In the genomic region with DNA sequence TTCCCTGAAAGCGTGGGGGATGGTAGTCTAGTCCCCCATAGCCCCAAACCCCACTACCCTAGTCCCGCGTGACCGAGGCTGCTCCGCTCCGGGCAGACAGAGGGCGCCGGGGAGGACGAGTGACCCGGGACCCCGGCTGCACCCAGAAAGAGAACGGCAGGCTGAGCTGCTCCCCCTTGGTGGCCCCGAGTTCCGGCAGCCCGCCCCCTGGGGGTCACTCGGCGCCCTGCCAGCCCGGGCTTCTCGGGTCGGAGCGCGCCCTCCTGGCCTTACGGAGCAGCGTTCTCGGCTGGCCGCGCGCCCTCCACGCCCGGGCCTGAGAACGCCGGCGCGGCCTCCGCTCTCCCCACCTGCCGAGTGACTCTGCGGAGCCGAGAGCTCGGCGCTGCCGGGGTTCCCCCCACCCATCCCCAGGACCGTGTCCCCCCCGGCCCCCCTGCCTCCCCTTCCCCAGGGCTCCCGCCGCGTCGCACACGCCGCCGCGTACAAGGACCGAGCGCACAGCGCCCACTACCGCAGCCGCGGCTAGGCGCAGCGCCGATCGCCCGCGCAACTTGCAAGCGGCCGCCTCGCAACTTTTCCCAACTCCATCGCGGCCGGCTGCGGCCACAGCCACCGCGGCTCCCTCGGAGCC, we compare ENCODE assay signal across 9 mouse cellular contexts. TPM values are rescaled to one million over a fixed set of nuclear protein-coding genes. Genes with fewer than 3 reads are reported as not detected.
A peak's percentile ranks its signal among the peaks of the same experiment; 100 is the strongest.
DNase-seq lines count a peak whose midpoint lies in the region; ATAC-seq and TF ChIP-seq lines count a peak whose summit lies in the region.
"Had no signal": no experiment of that assay in that cellular context is flagged by ENCODE, and none has a peak within 500 bp of the region (broad histone marks: within the 10 kb centered on the region; RNA-seq: fewer than 3 reads in every experiment).

No protein-coding gene starts in this region.

- no peaks in the 10 kb centered on the region for H3K4me1 ChIP-seq in bone marrow, adult 2 months (ENCODE audit: control insufficient read depth, insufficient read depth, low read length)
- H3K4me1 ChIP-seq in hindbrain, embryonic 12.5 days, result peaks cover 45% of the 10 kb centered on the region
- H3K4me1 ChIP-seq in limb, embryonic 14.5 days (ENCODE audit: control insufficient read depth, insufficient read depth, low read length), result peaks cover 51% of the 10 kb centered on the region
- H3K4me1 ChIP-seq in midbrain, embryonic 14.5 days (ENCODE audit: control insufficient read depth, insufficient read depth, low read length), result peaks cover 15% of the 10 kb centered on the region; the same call in 1 of the 2 replicates

- H3K36me3 ChIP-seq in hindbrain, embryonic 12.5 days, result no peaks in the 10 kb centered on the region
- no peaks in the 10 kb centered on the region for H3K36me3 ChIP-seq in limb, embryonic 14.5 days (ENCODE audit: control insufficient read depth, insufficient read depth, low read length)
- no peaks in the 10 kb centered on the region for H3K36me3 ChIP-seq in midbrain, embryonic 14.5 days (ENCODE audit: control insufficient read depth, insufficient read depth, low read length)

- H3K27ac ChIP-seq in bone marrow, adult 2 months (ENCODE audit: control insufficient read depth, insufficient read depth, low read depth, low read length, poor library complexity), result no peak overlapping the region; the same call in 1 of the 2 replicates
- peak overlapping the region; percentile 87 for H3K27ac ChIP-seq in hindbrain, embryonic 12.5 days
- H3K27ac ChIP-seq in limb, embryonic 14.5 days (replicated peaks; ENCODE audit: low read depth, low read length), result peak overlapping the region; percentile 98
- H3K27ac ChIP-seq in midbrain, embryonic 14.5 days (replicated peaks; ENCODE audit: low read depth, low read length), result peak overlapping the region; percentile 66

- peak overlapping the region; percentile 77 for H3K4me2 ChIP-seq in hindbrain, embryonic 12.5 days (replicated peaks)
- H3K4me2 ChIP-seq in limb, embryonic 14.5 days (replicated peaks; ENCODE audit: low read depth, low read length, severe bottlenecking), result peak overlapping the region; percentile 91
- H3K4me2 ChIP-seq in midbrain, embryonic 14.5 days (ENCODE audit: low read length), result peak overlapping the region; percentile 76

- ATAC-seq in hindbrain, embryonic 12.5 days (ENCODE audit: low FRiP score), result peak; percentile 82
- peak; percentile 71 for ATAC-seq in limb, embryonic 14.5 days (ENCODE audit: low FRiP score, low read depth)
- ATAC-seq in midbrain, embryonic 14.5 days (ENCODE audit: low FRiP score, low TSS enrichment), result peak; percentile 82

- peaks cover 74% of the 10 kb centered on the region for H3K27me3 ChIP-seq in hindbrain, embryonic 12.5 days
- no peaks in the 10 kb centered on the region for H3K27me3 ChIP-seq in limb, embryonic 14.5 days (ENCODE audit: control insufficient read depth, insufficient read depth, low read length)
- peaks cover 59% of the 10 kb centered on the region for H3K27me3 ChIP-seq in midbrain, embryonic 14.5 days (ENCODE audit: control insufficient read depth, insufficient read depth, low read length)
- H3K27me3 ChIP-seq: CH12.LX had no signal

- H3K9ac ChIP-seq in hindbrain, embryonic 12.5 days, result peak overlapping the region; percentile 71
- peak overlapping the region; percentile 93 for H3K9ac ChIP-seq in limb, embryonic 14.5 days (ENCODE audit: low read depth, low read length, severe bottlenecking)
- H3K9ac ChIP-seq in midbrain, embryonic 14.5 days (replicated peaks; ENCODE audit: low read length), result peak overlapping the region; percentile 59; the same call in 1 of the 2 replicates

- under 1% methylated on average over 72 of the region's 73 CpGs for WGBS in bone marrow, adult 2 months
- under 1% methylated on average over 58 of the region's 73 CpGs for WGBS in hindbrain, embryonic 12.5 days
- WGBS in limb, embryonic 14.5 days, result 0% methylated on average over 31 of the region's 73 CpGs
- under 1% methylated on average over 73 of the region's 73 CpGs for WGBS in midbrain, embryonic 14.5 days

- DNase-seq in cerebellum, adult 9-11 months, result peak; percentile 29
- no peak for DNase-seq in cerebellum, adult 9-10 months
- peak; percentile 75 for DNase-seq in forelimb bud, embryonic 11.5 days (ENCODE audit: low read depth, low spot score)
- DNase-seq in limb, embryonic 14.5 days (ENCODE audit: low spot score), result peak; percentile 70
- peak; percentile 89 for DNase-seq in midbrain, embryonic 14.5 days
- peak; percentile 63 to 78 for DNase-seq in thymus, postnatal 10 days (ENCODE audit: low spot score in 2 of 2)

- peak; percentile 13; the same call in 1 of the 2 replicates for TF ChIP-seq CTCF in bone marrow, adult 2 months (IDR thresholded peaks at IDR 0.05; ENCODE audit: control insufficient read depth, insufficient read depth, low read length)

- H3K9me3 ChIP-seq in hindbrain, embryonic 12.5 days (replicated peaks), result no peaks in the 10 kb centered on the region
- no peaks in the 10 kb centered on the region for H3K9me3 ChIP-seq in limb, embryonic 14.5 days (ENCODE audit: control insufficient read depth, low read length)
- no peaks in the 10 kb centered on the region for H3K9me3 ChIP-seq in midbrain, embryonic 14.5 days (ENCODE audit: control insufficient read depth, low read length)

- no peak for TF ChIP-seq POLR2A in bone marrow, adult 2 months (IDR thresholded peaks at IDR 0.05; ENCODE audit: borderline replicate concordance, control insufficient read depth, low read depth, low read length)
- TF ChIP-seq POLR2A in limb, embryonic 14.5 days (IDR thresholded peaks at IDR 0.05; ENCODE audit: borderline replicate concordance, extremely low read depth, insufficient read depth, insufficient read length), result peak; percentile 58; the same call in 1 of the 2 replicates

- peak overlapping the region; percentile 12 for H3K4me3 ChIP-seq in bone marrow, adult 2 months (replicated peaks; ENCODE audit: control insufficient read depth, low read depth, low read length)
- H3K4me3 ChIP-seq in hindbrain, embryonic 12.5 days, result peak overlapping the region; percentile 59
- H3K4me3 ChIP-seq in limb, embryonic 14.5 days (replicated peaks; ENCODE audit: low read length), result peak overlapping the region; percentile 70
- peak overlapping the region; percentile 54 for H3K4me3 ChIP-seq in midbrain, embryonic 14.5 days (replicated peaks; ENCODE audit: low read depth, low read length)

RNA-seq across cellular contexts. Expression of a gene that starts 39.4 kb away (rescaled TPM):
- polyA plus RNA-seq in bone marrow, adult 2 months (2011; ENCODE audit: insufficient read depth, insufficient read length, low replicate concordance, missing spikeins), result 0.70 and 1.4 TPM in 2 replicates
- polyA plus RNA-seq in hindbrain, embryonic 12.5 days (2016; fragmentation: Nextera tagmentation; extraction: Ambion mirVana), result 44.4 and 47.0 TPM in 2 replicates
- 35.8 and 38.6 TPM in 2 replicates for polyA plus RNA-seq in limb, embryonic 14.5 days (2012; rRNA removed)
- polyA plus RNA-seq in limb, embryonic 14.5 days (2014; fragmentation: Nextera tagmentation; extraction: Ambion mirVana), result 42.2 and 61.6 TPM in 2 replicates
- polyA plus RNA-seq in midbrain, embryonic 14.5 days (2014; fragmentation: Nextera tagmentation; extraction: Ambion mirVana), result 4.6 and 10.1 TPM in 2 replicates

Comparison
In these comparisons a context has a peak if more than half of its experiments do, and no peak if none do; other contexts are left out.
1. H3K4me3 ChIP-seq: peak in every context shown above with its lines; median percentile 70 in limb, embryonic 14.5 days; 59 in hindbrain, embryonic 12.5 days; 54 in midbrain, embryonic 14.5 days; 12 in bone marrow, adult 2 months.